In genomic region chr3:152261436-152261835, GRCm38 (mm10) we compare ENCODE assay signal across 15 mouse cellular contexts. TPM values are rescaled to one million over a fixed set of nuclear protein-coding genes. Genes with fewer than 3 reads are reported as not detected.
DNase-seq lines count a peak whose midpoint lies in the region; ATAC-seq and TF ChIP-seq lines count a peak whose summit lies in the region.
"Had no signal": no experiment of that assay in that cellular context is flagged by ENCODE, and none has a peak within 500 bp of the region (broad histone marks: within the 10 kb centered on the region; RNA-seq: fewer than 3 reads in every experiment).

No protein-coding gene starts in this region.

- no peak for DNase-seq in heart, adult 8-10 months (ENCODE audit: low spot score)
- no peak for DNase-seq in lung, postnatal 4 days
- no peak for DNase-seq in thymus, postnatal 36 days
- DNase-seq in right cerebral cortex, adult 2 months (ENCODE audit: low spot score in 2 of 2) = no peak
- DNase-seq: adrenal gland, postnatal 36 days; cerebellum, postnatal 14 days; right cerebral cortex, postnatal 25 days had no signal

- H3K4me1 ChIP-seq in heart, embryonic 12.5 days (replicated peaks) = peaks cover 53% of the 10 kb centered on the region
- peaks cover 18% of the 10 kb centered on the region for H3K4me1 ChIP-seq in lung, embryonic 16.5 days (replicated peaks; ENCODE audit: control insufficient read depth, insufficient read depth, low read length)
- H3K4me1 ChIP-seq in intestine, postnatal 0 days (replicated peaks; ENCODE audit: control insufficient read depth, insufficient read depth, low read length) = peaks cover 8% of the 10 kb centered on the region; the same call in 1 of the 2 replicates
- peaks cover 8% of the 10 kb centered on the region for H3K4me1 ChIP-seq in small intestine, adult 2 months (ENCODE audit: control insufficient read depth, insufficient read depth, insufficient read length, low read length)

- H3K4me2 ChIP-seq in heart, embryonic 12.5 days = peak overlapping the region; percentile 77
- H3K4me2 ChIP-seq in lung, embryonic 16.5 days (ENCODE audit: low read depth, low read length) = peak overlapping the region; percentile 89
- H3K4me2 ChIP-seq in intestine, postnatal 0 days (replicated peaks; ENCODE audit: low read depth) = peak overlapping the region; percentile 35; the same call in 1 of the 2 replicates
- H3K4me2 ChIP-seq: limb, embryonic 15.5 days had no signal

- H3K36me3 ChIP-seq in heart, embryonic 12.5 days = no peaks in the 10 kb centered on the region
- no peaks in the 10 kb centered on the region for H3K36me3 ChIP-seq in lung, embryonic 16.5 days (ENCODE audit: control insufficient read depth, insufficient read depth, low read length)
- no peaks in the 10 kb centered on the region for H3K36me3 ChIP-seq in intestine, postnatal 0 days (ENCODE audit: control insufficient read depth, insufficient read depth)
- H3K36me3 ChIP-seq in small intestine, adult 2 months (ENCODE audit: control insufficient read depth, insufficient read depth, low read length) = no peaks in the 10 kb centered on the region
- H3K36me3 ChIP-seq: embryonic facial prominence, embryonic 10.5 days; limb, embryonic 15.5 days; midbrain, embryonic 10.5 days had no signal

- TF ChIP-seq CTCF in intestine, postnatal 0 days (IDR thresholded peaks at IDR 0.05; ENCODE audit: low read depth) = no peak
- TF ChIP-seq CTCF in small intestine, adult 2 months (IDR thresholded peaks at IDR 0.05; ENCODE audit: extremely low read depth, insufficient read length, insufficient replicate concordance, low read depth, low read length) = no peak

- H3K9me3 ChIP-seq in heart, embryonic 12.5 days (replicated peaks) = no peaks in the 10 kb centered on the region
- no peaks in the 10 kb centered on the region for H3K9me3 ChIP-seq in lung, embryonic 16.5 days (ENCODE audit: control insufficient read depth, low read length)
- no peaks in the 10 kb centered on the region for H3K9me3 ChIP-seq in intestine, postnatal 0 days (ENCODE audit: control insufficient read depth)
- H3K9me3 ChIP-seq: embryonic facial prominence, embryonic 10.5 days; limb, embryonic 15.5 days; midbrain, embryonic 10.5 days had no signal

- TF ChIP-seq POLR2A in small intestine, adult 2 months (IDR thresholded peaks at IDR 0.05; ENCODE audit: low read depth, low read length) = no peak

- H3K27me3 ChIP-seq in heart, embryonic 12.5 days (replicated peaks) = no peaks in the 10 kb centered on the region
- no peaks in the 10 kb centered on the region for H3K27me3 ChIP-seq in lung, embryonic 16.5 days (ENCODE audit: control insufficient read depth, insufficient read depth, low read depth, low read length)
- 0 out of 2 replicates have a peak, but pooled peaks cover 3% of the 10 kb centered on the region for H3K27me3 ChIP-seq in intestine, postnatal 0 days (replicated peaks; ENCODE audit: control insufficient read depth, insufficient read depth, low read length)
- peaks cover 4% of the 10 kb centered on the region; the same call in 1 of the 2 replicates for H3K27me3 ChIP-seq in small intestine, adult 2 months (ENCODE audit: control insufficient read depth, insufficient read depth, low read length)
- H3K27me3 ChIP-seq: limb, embryonic 15.5 days had no signal

- H3K4me3 ChIP-seq in heart, embryonic 12.5 days = peak overlapping the region; percentile 94
- H3K4me3 ChIP-seq in lung, embryonic 16.5 days (ENCODE audit: low read length) = no peak overlapping the region
- H3K4me3 ChIP-seq in intestine, postnatal 0 days (ENCODE audit: low read depth, low read length) = no peak overlapping the region
- H3K4me3 ChIP-seq in small intestine, adult 2 months (ENCODE audit: low read depth, low read length) = no peak overlapping the region
- H3K4me3 ChIP-seq: limb, embryonic 15.5 days; midbrain, embryonic 10.5 days had no signal

- WGBS in heart, embryonic 12.5 days = 21% methylated on average over 8 of the region's 8 CpGs
- 44% methylated on average over 8 of the region's 8 CpGs for WGBS in lung, embryonic 16.5 days
- WGBS in intestine, postnatal 0 days = 26% methylated on average over 8 of the region's 8 CpGs
- 17% methylated on average over 8 of the region's 8 CpGs for WGBS in small intestine, adult 2 months

- peak overlapping the region; percentile 100 for H3K27ac ChIP-seq in heart, embryonic 12.5 days (ENCODE audit: poor library complexity, severe bottlenecking)
- H3K27ac ChIP-seq in lung, embryonic 16.5 days (ENCODE audit: low read length) = peak overlapping the region; percentile 23
- H3K27ac ChIP-seq in intestine, postnatal 0 days (ENCODE audit: low read depth, low read length) = no peak overlapping the region
- peak overlapping the region; percentile 7; the same call in 1 of the 2 replicates for H3K27ac ChIP-seq in small intestine, adult 2 months (ENCODE audit: insufficient read depth, low read depth, low read length)
- H3K27ac ChIP-seq: limb, embryonic 15.5 days; midbrain, embryonic 10.5 days had no signal

- H3K9ac ChIP-seq in heart, embryonic 12.5 days = peak overlapping the region; percentile 81
- peak overlapping the region; percentile 54 for H3K9ac ChIP-seq in lung, embryonic 16.5 days (ENCODE audit: low read length)
- no peak overlapping the region for H3K9ac ChIP-seq in intestine, postnatal 0 days (ENCODE audit: low read depth, low read length)
- H3K9ac ChIP-seq: limb, embryonic 15.5 days had no signal

- no peak for ATAC-seq in heart, embryonic 12.5 days (ENCODE audit: insufficient number of reproducible peaks, low FRiP score)
- no peak for ATAC-seq in lung, embryonic 16.5 days (ENCODE audit: low read depth)
- peak; percentile 14; the same call in 1 of the 2 replicates for ATAC-seq in intestine, postnatal 0 days
- ATAC-seq: activated CD4-positive, CD25-positive, alpha-beta regulatory T cell, adult 4 months had no signal

RNA-seq across cellular contexts. Expression of gene Nexn, which starts 4.7 kb away (rescaled TPM):
- 226 and 246 TPM in 2 replicates for polyA plus RNA-seq in heart, embryonic 12.5 days (2016; fragmentation: Nextera tagmentation; extraction: Ambion mirVana)
- 100 to 1,000 TPM; 264 to 407 (median 333) TPM for total RNA-seq in heart, adult 8-10 months (2022)
- 64.1 and 79.2 TPM in 2 replicates for polyA plus RNA-seq in lung, embryonic 16.5 days (2015; fragmentation: Nextera tagmentation; extraction: Ambion mirVana)
- polyA plus RNA-seq in intestine, postnatal 0 days (2015; fragmentation: Nextera tagmentation; extraction: Ambion mirVana) = 30.0 and 30.3 TPM in 2 replicates
- polyA plus RNA-seq in small intestine, adult 2 months (2012; rRNA removed) = 0.05 TPM in 1 of 2 replicates, not detected in the other

RNA-seq across cellular contexts. Expression of gene Fubp1, which starts 51.2 kb away (rescaled TPM):
- 142 and 146 TPM in 2 replicates for polyA plus RNA-seq in heart, embryonic 12.5 days (2016; fragmentation: Nextera tagmentation; extraction: Ambion mirVana)
- 10 to 100 TPM; 44.3 to 55.0 (median 52.5) TPM for total RNA-seq in heart, adult 8-10 months (2022)
- 231 and 251 TPM in 2 replicates for polyA plus RNA-seq in lung, embryonic 16.5 days (2015; fragmentation: Nextera tagmentation; extraction: Ambion mirVana)
- 60.6 and 64.8 TPM in 2 replicates for polyA plus RNA-seq in intestine, postnatal 0 days (2015; fragmentation: Nextera tagmentation; extraction: Ambion mirVana)
- polyA plus RNA-seq in small intestine, adult 2 months (2012; rRNA removed) = 9.3 and 18.4 TPM in 2 replicates

RNA-seq across cellular contexts. Expression of gene Dnajb4, which starts 51.3 kb away (rescaled TPM):
- polyA plus RNA-seq in heart, embryonic 12.5 days (2016; fragmentation: Nextera tagmentation; extraction: Ambion mirVana) = 53.0 and 56.3 TPM in 2 replicates
- 100 to 1,000 TPM in 2 of 4 experiments, 10 to 100 TPM in 2; 88.0 to 125 (median 101) TPM for total RNA-seq in heart, adult 8-10 months (2022)
- polyA plus RNA-seq in lung, embryonic 16.5 days (2015; fragmentation: Nextera tagmentation; extraction: Ambion mirVana) = 44.0 and 44.8 TPM in 2 replicates
- 17.9 and 20.4 TPM in 2 replicates for polyA plus RNA-seq in intestine, postnatal 0 days (2015; fragmentation: Nextera tagmentation; extraction: Ambion mirVana)
- 0.48 and 1.4 TPM in 2 replicates for polyA plus RNA-seq in small intestine, adult 2 months (2012; rRNA removed)

Comparison
In these comparisons a context has a peak if more than half of its experiments do, and no peak if none do; other contexts are left out.
1. H3K4me2 ChIP-seq: peak in every context shown above with its lines; median percentile 89 in lung, embryonic 16.5 days; 77 in heart, embryonic 12.5 days; 35 in intestine, postnatal 0 days.
2. RNA of gene Nexn, which starts 4.7 kb away (polyA plus RNA-seq): 226 to 246 TPM in heart, embryonic 12.5 days, 64.1 to 79.2 TPM in lung, embryonic 16.5 days and 30.0 to 30.3 TPM in intestine, postnatal 0 days; 0.05 TPM in small intestine, adult 2 months; every median in the first group is over 10 times any median in the second.